Mouse (Mus musculus): ENCODE data around the gene Cfap58.

DNA sequence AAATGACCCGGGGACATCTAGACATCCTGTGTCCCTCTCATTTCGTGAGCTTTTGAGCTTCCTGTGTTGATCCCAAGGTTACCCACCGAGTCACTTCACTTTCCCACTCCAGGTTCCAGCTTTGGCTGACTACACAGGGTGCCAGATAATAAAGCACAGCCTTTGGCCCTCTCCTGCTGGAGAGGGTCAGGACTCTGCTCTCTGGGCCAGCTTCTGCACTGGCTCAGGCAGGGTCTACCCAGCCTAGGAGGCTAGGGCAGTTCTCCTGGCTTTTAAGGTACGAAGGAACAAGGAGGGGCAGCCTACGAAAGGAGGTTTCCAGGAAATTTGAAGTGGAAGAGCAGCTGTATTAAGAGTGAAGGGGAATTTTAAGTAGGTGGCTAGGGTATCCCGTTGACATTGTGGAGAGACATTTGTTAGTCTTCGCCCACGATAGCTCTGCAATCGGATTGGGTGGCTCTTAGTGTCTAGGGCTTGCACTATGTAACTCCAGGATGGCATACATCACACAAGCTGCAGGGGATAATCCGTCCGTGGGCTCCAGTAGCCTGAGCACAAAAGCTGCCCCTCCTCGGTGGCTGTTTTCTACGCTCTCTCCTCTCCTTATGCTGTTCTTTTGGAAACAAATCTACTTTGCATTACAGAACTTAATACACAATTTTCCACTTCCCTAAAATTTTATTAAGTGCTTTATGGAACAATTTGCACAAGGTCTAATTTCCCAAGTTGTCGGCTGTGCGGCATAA is 72.3 kb downstream of the Cfap58 start:
- TF ChIP-seq CTCF (IDR thresholded peaks at IDR 0.05; ENCODE audit: low read depth, low read length) = no peak
- no peak for TF ChIP-seq POLR2A (IDR thresholded peaks at IDR 0.05; ENCODE audit: extremely low read depth, insufficient read depth, low read length)
